Mouse (Mus musculus) MEL (cell line): ENCODE measurements around the gene Abca3.

ENCODE experiments used
- CHD1 ChIP-seq: IDR thresholded peaks from 2 replicates; pipeline ENCODE4 v1.6.1; 2012; ENCODE audit warnings: low read depth, mild to moderate bottlenecking, inconsistent platforms, low read length, improper control_type of control experiment
- CTCF ChIP-seq, 3 experiments: IDR thresholded peaks in 2 of 3; conservative IDR thresholded peaks in 1 of 3; 2 replicates each; pipeline ENCODE4 v1.5.1; 2011 to 2012; ENCODE audit warnings: low read length in 3 of 3, low read depth in 2 of 3, mild to moderate bottlenecking in 2 of 3, improper control_type of control experiment in 1 of 3, inconsistent platforms in 1 of 3, mixed read lengths in 1 of 3, moderate library complexity in 1 of 3; ENCODE audit not compliant: control insufficient read depth in 1 of 3, insufficient read depth in 1 of 3, poor library complexity in 1 of 3, severe bottlenecking in 1 of 3
- MYC ChIP-seq: IDR thresholded peaks from 2 replicates; pipeline ENCODE4 v1.6.1; 2011; ENCODE audit warnings: low read depth, mild to moderate bottlenecking, low read length, improper control_type of control experiment, moderate library complexity
- POLR2A ChIP-seq, 2 experiments: IDR thresholded peaks; 2 replicates each; pipeline ENCODE4 v1.6.1; 2011 to 2012; ENCODE audit warnings: low read length in 2 of 2, mild to moderate bottlenecking in 2 of 2, control low read depth in 1 of 2, improper control_type of control experiment in 1 of 2, low read depth in 1 of 2, moderate library complexity in 1 of 2; ENCODE audit not compliant: control insufficient read depth in 1 of 2, insufficient read depth in 1 of 2, poor library complexity in 1 of 2
- POLR2AphosphoS2 ChIP-seq: IDR thresholded peaks from 2 replicates; pipeline ENCODE4 v1.6.1; 2011; ENCODE audit warnings: low read length, improper control_type of control experiment
- UBTF ChIP-seq: IDR thresholded peaks from 2 replicates; pipeline ENCODE4 v1.6.1; 2012; ENCODE audit warnings: low read depth, mild to moderate bottlenecking, inconsistent platforms, low read length, improper control_type of control experiment, moderate library complexity, borderline replicate concordance; ENCODE audit not compliant: insufficient read depth

DNA sequence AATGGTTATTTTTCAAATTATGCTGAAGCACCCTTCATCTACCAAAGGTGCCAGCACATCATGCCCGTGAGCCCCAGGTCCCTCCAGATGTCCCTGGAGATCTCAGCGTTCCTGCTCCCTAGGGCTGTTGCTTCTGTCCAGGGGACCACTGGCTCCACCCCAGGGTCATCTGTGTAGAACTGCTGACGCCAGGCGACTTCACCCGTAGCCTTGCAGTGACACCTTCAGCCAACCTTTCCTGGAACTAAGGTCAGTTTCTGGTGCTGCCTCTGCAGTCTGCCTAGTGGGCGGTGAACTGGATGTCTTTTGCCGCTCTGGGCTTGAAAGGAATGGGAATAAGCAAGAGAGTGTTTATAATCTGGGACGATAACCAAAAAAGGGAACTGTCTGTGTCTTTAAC is 9.1 kb downstream of the Abca3 start:
- TF ChIP-seq POLR2A (IDR thresholded peaks at IDR 0.05; ENCODE audit: control insufficient read depth in 1 of 2, insufficient read depth in 1 of 2, low read depth in 1 of 2, low read length in 2 of 2, poor library complexity in 1 of 2), result no peak
- TF ChIP-seq CTCF (IDR thresholded peaks at IDR 0.05 in 2 of 3, conservative IDR thresholded peaks at IDR 0.05 in 1 of 3; ENCODE audit: control insufficient read depth in 1 of 3, insufficient read depth in 1 of 3, low read depth in 2 of 3, low read length in 3 of 3, poor library complexity in 1 of 3, severe bottlenecking in 1 of 3), result no peak
- no peak for TF ChIP-seq POLR2AphosphoS2
- no peak for TF ChIP-seq MYC
- TF ChIP-seq UBTF, result no peak
- TF ChIP-seq CHD1, result no peak
